Mouse (Mus musculus) ovary, adult 18-20 months (tissue): ENCODE results near the gene Pik3r5.

Source experiments
- DNase-seq: peaks from one replicate; pipeline ENCODE4 v3.0.0; 2022; ENCODE audit warnings: low spot score, mixed read lengths

The Pik3r5 gene

DNA sequence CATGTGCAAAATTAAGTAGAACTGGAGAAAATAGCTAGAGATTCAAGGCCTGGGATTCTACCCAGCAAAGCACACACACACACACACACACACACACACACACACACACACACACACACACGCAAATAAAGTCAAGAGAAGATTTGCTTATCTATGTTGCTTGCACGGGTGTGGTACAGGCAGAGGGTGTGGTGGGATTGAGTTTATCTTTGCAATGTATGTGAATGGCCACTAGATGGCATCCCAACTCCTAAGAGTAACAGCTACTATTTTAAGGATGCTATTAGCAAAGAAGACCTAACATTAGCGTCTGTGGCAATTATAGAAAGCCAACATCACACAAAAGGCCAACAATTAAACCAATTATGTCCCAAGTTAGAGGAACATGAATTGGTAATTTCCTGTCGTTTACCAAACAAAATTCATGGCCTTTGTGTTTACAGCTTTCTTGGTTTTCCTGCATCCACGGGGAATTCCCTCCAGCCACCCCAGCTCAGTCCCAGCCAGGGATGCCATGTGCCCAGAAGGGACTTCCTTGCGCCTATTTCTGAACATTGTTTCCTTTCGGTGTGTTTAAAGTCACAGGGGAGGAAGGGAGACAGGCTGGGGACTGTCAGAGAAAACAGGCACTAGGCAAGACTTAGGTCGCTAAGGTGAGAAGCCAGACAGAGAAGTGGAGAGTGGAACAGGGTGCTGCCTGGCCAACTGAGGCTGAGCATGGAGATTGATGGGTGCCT lies 53.5 kb downstream of the Pik3r5 start:
- no peak for DNase-seq

DNA sequence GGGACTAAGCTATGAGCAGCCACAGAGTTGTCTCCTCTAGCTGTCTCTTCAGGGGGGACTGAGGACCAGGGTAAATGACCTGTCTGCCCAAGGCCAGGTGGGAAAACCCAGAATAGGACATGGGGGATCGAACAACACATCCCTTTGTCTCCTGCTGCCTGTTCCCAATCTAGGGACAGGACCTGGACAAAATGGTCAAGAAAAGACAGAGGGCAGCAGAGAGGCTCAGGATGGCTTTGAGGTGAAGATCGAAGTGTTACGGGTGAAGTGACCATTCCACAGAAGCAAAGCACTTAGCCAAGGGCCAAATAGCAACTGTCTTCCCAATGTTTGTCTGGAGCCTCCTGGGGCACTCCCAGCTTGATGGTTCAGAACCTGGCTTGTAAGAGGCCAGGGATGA lies 54.2 kb downstream of the Pik3r5 start:
- no peak for DNase-seq

- DNase-seq = no peak
These were observed 55.8 kb downstream of the Pik3r5 start for GRCm38 (mm10) chr11:68487720-68488119.

DNA sequence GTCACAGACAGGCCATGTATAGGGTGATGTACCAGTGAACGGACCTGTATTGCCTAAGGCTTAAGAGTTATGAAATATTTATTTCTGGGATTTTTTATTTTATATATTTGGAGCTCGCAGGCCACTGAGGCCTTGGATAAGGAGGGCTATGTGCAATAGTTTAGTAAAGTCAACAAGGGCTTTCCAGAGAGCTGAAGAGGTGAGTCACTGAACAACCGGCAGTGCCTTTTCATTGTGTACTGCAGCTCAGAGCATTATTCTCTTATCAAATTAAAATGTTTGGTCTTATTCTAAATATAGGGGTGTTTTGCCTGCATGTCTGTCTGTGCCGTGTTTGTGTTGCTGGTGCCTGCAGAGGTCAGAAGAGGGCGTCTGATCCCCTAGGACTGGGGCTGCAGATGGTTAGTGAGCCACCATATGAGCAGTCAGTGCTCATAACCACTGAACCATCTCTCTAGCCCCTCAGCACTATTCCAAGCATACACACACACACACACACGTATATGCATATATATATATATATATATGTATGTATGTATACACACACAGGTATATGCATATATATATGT lies 56.4 kb downstream of the Pik3r5 start:
- DNase-seq = no peak

- no peak for DNase-seq
These were observed 57.3 kb downstream of the Pik3r5 start for GRCm38 (mm10) chr11:68489236-68489635.

DNA sequence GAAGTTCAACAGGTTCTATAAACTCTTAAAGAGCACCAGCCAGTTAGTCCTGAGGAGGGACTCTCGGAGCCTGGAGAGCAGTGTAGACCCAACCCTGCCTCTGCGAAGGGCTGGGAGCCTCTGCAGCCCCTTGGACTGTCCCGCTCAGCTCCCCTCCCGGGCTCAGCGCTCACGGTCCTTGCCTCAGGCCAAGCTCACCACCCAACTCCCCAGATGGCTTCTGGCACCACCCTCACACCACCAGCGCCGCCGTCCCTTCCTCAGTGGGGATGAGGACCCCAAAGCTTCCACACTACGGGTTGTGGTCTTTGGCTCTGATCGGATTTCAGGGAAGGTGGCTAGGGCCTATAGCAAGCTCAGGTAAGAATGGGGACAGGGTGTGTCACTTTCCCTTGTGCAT lies 60.7 kb downstream of the Pik3r5 start:
- no peak for DNase-seq

DNA sequence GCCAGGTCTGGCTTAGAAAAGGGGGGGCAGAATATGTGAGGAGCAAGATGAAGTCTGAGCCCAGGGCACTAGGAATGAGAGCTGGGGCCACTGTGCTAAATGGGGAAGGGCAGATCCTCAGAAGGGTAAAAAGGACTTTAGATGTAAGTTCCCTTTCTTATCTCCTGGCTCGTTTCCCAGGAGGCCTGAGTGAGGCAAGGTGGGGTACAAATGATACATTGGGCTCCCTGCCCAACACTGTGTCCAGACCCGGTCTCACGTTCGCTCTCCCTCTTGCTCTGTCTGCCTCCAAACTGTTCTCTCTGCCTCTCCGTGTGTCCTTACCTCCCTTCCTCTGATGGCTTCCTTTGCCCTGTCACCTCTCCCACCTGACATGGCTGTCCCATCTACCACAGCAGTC lies 61.8 kb downstream of the Pik3r5 start:
- no peak for DNase-seq

- DNase-seq = no peak
These were observed 65.2 kb downstream of the Pik3r5 start for GRCm38 (mm10) chr11:68497081-68497480.

DNA sequence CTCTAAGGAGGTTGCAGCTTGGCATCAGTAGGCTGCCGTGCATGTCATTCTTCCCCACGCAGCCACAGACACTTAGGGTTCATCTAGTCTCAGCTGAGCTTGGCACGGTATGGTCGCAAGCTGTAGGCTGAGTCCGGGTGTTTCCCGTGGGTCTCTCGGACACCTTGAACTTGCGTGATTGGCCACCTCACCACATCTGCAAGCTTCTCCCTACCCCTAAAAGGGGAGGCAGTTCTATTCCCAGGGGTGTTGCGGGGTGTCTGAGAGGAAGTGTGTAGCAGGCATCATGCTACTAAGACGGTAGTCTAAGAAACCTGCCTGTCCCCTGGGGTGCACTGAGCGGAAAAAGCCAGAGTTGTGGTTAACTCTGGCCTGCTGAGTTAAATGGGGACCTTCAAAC lies 66.6 kb downstream of the Pik3r5 start:
- DNase-seq = no peak

DNA sequence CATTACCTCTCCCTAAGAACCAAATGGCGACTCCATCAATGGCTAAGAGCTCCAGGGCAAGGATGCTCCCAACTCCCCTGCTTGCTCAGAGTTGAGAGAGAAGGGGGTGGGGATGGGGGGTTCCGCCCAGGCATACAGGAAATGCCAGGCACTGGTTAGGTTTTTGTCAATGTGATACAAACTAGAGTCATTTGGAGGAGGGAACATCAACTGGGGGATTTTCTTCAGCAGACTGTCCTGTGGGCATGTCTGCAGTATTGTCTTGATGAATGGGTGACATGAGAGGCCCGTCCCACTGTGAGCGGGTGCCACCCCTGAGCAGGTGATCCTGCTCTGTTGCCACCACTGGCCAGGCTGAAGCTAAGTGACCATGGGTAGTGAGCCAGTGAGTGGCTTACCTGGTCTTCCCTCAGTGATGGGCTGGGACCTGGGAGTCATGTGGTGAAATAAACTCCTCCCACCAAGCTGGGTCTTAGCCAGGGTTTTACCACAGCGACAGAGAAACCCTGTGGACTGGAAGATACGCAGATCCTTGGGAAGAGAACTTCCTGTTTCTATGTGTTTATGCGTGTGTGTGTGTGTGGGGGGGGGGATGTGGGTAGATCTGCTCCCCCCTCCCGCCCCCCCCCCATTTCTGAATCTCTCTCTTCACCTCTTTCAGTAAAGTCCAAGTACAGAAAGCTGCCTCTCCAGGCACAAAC lies 67.2 kb downstream of the Pik3r5 start:
- DNase-seq = no peak

DNA sequence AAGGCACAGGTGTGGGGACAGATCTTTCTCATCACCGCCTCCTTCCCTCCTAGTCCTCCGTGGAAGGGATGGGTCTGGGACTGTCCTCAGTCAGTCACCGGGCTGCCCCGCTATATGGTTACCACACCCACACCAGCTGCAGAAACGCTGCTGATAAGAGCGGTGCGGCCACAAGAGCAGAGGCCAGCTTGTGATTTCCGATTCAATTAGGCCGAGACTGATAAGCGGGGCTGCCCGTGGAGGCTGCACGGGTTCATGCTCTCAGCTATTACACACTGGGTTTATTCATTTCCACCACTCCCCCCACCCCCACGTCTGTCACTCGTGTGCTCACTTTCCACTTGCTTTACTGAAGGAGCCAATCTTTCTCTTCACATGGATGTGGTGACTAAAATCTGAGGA lies 69.0 kb downstream of the Pik3r5 start:
- DNase-seq = no peak

DNA sequence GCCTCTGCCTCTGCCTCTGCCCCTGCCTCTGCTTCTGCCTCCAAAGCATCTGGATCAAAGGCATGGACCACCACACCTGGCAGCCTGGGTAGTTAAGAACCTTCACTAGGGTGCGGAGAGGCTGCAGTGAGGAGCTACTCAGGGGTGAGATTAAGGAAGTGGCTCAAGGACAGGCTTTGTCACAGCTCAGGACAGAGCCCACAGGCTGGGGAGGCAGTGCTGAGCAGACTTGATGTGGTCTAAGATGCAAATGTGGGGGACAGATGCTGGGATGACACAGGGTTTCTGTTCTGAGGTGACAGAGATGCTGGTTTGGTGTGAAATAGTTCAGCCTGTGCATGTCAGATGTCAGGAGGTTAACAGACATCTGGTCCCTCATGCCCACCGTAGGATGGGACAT lies 70.5 kb downstream of the Pik3r5 start:
- DNase-seq = no peak

DNA sequence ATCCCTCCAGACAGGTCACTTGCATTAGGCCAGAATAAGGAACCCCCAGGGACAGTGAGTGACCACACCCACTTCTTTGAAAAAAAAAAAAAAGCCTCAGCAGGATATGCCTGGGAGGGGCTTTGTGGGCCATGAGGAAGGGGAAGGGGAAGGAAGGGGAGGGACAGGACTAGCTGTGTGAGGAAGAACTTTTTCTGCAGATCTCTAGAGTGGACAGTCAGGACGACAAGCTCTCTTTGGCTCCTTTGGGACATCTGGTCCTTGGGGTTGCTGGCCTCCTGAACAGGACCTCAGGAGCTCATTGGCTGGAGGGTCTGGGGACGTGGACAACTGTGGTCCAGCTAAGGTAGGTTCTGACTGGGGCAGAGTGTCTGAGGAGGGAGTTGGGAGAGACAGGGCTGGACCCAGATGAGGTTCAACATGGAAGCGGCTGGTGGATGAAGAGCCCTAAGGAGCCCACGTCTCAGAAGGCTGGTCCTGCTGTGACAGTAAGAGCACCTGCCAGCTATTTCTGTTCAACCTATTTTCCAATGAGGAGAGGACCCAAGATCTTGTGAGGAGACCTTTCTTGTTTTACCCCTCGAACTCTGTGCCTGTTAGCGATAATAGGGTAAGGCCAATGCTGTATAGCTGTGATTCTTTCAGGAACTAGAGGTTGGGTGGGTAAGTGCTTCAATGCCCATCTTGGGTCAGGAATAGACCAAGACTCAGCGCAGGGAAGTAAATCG lies 71.1 kb downstream of the Pik3r5 start, which contains the start of gene Pik3r6:
TSS of gene Pik3r6 (plus strand) at position 118 of the 728 bp plus-strand sequence.
- no peak for DNase-seq

GRCm38 (mm10) chr11:68504913-68505312 lies 73.0 kb downstream of the Pik3r5 start:
- DNase-seq = no peak

GRCm38 (mm10) chr11:68507246-68507645 lies 75.3 kb downstream of the Pik3r5 start:
- DNase-seq = no peak

GRCm38 (mm10) chr11:68508619-68509018 lies 76.7 kb downstream of the Pik3r5 start:
- DNase-seq = no peak

DNA sequence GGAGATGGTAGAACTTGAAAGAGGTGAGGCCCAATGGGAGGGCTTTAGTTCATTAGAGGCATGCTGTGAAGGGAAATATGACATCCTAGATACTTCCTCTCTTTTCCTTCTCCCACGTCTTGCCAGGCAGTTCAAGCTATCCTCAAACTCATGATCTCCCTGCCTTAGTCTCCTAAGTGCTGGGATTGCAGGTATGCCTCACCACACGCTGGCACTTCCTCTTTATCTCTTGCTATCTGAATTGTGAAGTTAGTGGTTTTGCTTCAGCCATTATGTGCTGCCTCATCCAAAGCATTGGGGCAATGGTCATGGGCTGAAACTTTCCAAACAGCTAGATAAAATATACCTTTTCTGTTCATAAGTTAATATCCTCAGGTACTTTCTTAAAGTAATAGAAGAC lies 77.3 kb downstream of the Pik3r5 start:
- DNase-seq = no peak

GRCm38 (mm10) chr11:68513969-68514368 lies 82.0 kb downstream of the Pik3r5 start:
- no peak for DNase-seq

DNA sequence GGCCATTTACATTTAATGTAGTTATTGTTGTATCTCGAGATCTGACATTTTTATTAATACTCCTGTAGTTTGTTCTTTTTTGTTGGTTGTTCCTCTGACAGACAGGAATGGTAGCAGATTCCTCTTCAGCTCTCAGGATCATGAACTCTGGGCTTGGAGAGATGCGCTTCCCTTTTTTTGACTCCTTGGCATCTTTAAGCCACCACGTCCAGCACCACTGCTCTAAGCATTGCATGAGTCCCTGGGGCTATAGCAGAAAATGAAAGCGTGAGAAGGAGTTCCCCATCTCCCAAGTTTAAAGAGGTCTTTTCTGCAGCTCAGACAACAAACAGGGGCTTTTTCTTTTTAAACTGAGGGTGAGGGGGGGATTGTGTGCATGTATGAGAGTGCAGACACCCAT lies 87.4 kb downstream of the Pik3r5 start:
- no peak for DNase-seq

DNA sequence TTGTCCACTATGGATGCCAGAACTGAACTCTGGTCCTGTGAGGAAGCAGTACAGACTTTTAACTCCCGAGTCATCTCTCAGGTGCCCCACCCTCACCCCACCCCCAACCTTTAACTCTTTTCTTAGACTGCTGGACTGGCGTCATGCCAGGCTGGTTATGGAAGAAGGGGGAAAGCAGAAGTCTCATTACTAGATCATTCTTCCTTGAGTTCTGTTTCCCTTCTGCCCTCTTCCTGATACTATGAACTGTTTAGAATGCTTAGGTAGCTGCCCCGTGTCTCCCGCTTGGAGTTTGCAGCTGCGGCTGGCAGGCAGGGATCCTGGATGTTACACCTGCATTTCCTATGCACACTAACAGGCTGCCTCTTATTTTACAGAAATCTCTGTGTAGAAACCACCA lies 87.9 kb downstream of the Pik3r5 start:
- DNase-seq = no peak

DNA sequence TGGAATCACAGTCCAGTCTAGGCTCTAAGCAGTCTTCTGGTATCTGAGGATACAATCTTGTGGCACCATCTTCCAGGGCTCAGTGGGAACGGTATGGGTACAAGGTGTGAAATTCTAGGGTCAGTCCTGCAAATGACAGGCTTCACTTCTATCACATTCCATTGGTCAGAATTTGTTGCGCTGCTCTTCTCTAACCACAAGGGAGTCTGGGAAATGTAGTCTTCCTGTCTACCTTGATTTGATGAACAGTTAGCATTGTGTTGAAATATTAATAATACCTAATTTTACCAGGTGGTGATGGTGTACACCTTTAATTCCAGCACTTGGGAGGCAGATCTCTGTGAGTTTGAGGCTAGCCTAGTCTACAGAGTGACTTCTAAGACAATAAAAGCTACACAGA lies 88.5 kb downstream of the Pik3r5 start:
- DNase-seq = no peak

GRCm38 (mm10) chr11:68521352-68521751 lies 89.4 kb downstream of the Pik3r5 start:
- DNase-seq = no peak

- DNase-seq = no peak
These were observed 94.5 kb downstream of the Pik3r5 start for GRCm38 (mm10) chr11:68526441-68526840.
